Mouse (Mus musculus) lung, adult 2 months (tissue): ENCODE measurements around the gene Maff.

Source experiments
- CTCF ChIP-seq: fragments of 200-500 bp; IDR thresholded peaks from 2 replicates; pipeline ENCODE4 v1.5.1; 2011; ENCODE audit warnings: mild to moderate bottlenecking, low read length, control low read depth; ENCODE audit not compliant: insufficient read depth
- POLR2A ChIP-seq: fragments of 200-500 bp; IDR thresholded peaks from 2 replicates; pipeline ENCODE4 v1.6.1; 2011; ENCODE audit warnings: low read depth, mild to moderate bottlenecking, control low read depth, low read length, borderline replicate concordance; ENCODE audit errors: extremely low read depth

GRCm38 (mm10) chr15:79366402-79366801, 20.0 kb downstream of the Maff start:
- TF ChIP-seq POLR2A (no peak), CTCF (no peak)
